Mouse (Mus musculus): ENCODE results near the gene Zmynd8.
A peak's percentile ranks its signal among the peaks of the same experiment; 100 is the strongest.

The Zmynd8 gene

DNA sequence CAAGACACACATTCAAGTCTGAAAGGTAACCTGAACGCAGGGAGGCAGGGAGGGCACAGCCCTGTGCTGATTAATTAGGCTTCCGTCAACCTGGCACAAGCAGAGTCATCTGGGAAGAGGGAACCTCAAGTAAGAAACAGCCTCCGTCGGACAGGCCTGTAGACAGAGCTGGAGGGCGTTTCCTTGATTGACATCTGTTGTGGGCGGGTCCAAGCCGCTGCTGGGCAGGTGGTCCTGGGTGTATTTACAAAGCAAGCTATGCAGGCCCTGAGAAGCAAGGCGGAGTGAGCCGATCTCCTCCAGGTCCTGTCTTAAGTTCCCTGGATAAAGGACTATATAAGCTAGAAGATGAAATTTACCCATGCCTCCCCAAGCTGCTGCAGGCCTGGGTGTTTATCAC is 65.3 kb downstream of the Zmynd8 start:
- DNase-seq (ENCODE audit: low read depth, low spot score): no peak

- no peak for DNase-seq (ENCODE audit: low read depth, low spot score)
Measured at GRCm38 (mm10) chr2:165832720-165833119, 66.1 kb downstream of the Zmynd8 start.

- DNase-seq (ENCODE audit: low read depth, low spot score): no peak
Measured at GRCm38 (mm10) chr2:165832295-165832694, 66.5 kb downstream of the Zmynd8 start.

- no peak for DNase-seq (ENCODE audit: low read depth, low spot score)
Measured at GRCm38 (mm10) chr2:165831637-165832289, 67.1 kb downstream of the Zmynd8 start.

- no peak for DNase-seq (ENCODE audit: low read depth, low spot score)
Measured at GRCm38 (mm10) chr2:165828770-165829169, 70.0 kb downstream of the Zmynd8 start.

DNA sequence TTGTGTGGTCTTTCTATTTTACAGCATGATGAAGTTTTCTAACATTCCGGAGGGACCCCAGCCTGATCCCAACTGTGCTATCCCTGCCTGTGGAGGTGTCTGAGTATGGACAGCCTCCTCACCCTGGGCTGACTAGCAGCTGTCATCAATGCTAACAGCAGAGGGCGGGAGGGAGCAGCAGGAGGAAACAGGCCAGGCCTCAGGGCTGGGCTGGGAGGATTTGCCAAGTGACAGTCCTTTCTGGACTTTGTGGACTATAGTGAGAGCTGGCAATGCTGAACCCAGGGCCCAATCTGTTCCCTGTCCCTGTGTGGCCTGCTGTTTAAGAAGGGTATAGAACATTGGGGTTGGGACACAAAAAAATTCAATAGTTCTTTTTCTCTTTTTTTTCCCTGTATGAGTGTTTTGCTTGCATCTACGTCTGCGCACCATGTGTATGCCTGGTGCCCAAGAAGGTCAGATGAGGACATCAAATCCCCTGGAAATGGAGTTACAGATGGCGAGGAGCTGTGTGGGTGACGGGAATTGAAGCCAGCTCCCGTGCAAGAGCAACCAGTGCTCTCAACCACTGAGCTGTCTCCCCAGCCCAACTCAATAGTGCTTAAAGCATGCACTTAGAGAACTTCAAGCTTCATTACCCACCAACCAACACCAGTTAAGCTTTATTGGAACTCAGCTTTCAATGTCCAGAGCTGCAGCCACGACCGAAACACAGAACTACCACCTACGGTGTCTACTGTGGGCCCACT is 72.7 kb downstream of the Zmynd8 start:
- peak; percentile 52 for DNase-seq (ENCODE audit: low read depth, low spot score)

DNA sequence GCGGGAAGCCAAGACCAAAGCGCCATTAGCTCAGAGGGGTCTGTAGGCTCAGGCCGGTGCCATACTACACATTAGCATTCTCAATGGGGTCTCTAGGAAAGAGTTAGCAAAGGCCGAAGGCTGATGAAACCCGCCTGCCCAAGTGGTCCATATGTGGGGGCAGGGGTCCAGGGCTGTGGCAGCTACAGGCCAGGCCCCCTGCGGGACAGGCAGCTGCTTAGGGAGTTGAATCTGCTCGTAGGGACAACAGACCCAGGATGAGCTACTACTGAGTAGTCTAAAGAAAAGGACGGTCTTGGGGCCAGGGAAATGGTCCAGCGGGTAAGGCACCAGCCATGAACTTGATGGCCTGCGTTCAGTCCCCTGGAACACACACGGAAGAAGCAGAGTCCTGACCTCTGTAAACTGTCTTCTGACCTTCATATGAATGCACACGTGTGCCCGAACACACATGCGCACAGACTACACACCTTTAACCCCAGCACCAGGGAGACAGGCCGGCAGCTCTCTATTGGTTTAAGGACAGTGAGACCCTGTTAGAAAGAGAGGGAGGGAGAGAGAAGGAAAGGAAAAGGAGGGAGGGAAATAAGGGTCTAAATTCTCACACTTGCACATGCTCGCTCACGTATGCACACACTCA is 73.4 kb downstream of the Zmynd8 start:
- no peak for DNase-seq (ENCODE audit: low read depth, low spot score)

- DNase-seq (ENCODE audit: low read depth, low spot score): no peak
Measured at GRCm38 (mm10) chr2:165824826-165825225, 74.0 kb downstream of the Zmynd8 start.

DNA sequence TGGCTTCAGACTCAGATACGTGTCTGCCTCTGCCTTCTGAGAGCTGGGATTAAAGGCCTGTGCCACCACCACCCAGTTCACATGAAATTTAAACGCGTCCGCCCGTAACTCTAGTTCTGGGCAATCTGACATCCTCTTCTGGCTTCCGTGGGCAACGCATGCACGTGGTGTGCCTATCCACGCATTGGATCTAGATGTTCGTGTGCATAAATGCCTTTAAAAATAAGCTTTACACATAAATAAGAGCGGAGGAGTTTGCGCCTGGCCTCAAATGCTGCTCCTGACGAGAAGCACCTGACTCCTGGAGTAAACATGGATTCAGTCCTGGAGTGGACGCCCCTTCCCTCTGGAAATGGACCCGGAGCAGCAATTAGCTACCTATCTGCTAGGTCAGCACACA is 76.3 kb downstream of the Zmynd8 start:
- DNase-seq (ENCODE audit: low read depth, low spot score): no peak

GRCm38 (mm10) chr2:165821671-165822070 is 77.1 kb downstream of the Zmynd8 start:
- no peak for DNase-seq (ENCODE audit: low read depth, low spot score)

DNA sequence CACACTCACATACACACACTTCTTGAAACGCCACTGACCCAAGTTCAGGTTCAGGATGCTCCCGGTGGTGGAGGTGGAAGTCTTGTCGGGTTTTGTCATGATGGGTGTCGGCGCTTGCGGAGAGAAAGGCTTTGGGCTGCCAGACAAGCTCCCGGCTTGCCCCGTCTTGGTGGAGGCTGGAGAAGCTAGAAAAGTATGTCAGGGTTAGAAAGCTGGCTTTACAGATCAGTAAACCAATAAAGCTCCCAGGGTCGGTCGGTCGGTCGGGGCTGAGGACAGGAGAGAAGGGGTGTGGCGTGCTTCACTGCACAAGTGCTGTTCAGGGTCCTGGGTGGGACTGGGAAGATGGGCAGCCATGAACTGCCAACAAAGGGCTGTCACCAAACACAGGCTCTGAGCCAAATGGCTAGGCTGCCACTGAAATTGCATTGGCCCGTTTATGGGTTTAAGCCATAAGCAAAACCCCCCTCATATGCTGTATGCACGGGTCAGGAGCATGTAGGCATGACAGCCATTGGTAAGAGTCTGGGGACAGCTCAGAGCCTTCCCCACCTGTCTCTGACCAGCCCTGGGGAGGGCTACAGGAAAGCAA is 78.2 kb downstream of the Zmynd8 start:
- no peak for DNase-seq (ENCODE audit: low read depth, low spot score)

DNA sequence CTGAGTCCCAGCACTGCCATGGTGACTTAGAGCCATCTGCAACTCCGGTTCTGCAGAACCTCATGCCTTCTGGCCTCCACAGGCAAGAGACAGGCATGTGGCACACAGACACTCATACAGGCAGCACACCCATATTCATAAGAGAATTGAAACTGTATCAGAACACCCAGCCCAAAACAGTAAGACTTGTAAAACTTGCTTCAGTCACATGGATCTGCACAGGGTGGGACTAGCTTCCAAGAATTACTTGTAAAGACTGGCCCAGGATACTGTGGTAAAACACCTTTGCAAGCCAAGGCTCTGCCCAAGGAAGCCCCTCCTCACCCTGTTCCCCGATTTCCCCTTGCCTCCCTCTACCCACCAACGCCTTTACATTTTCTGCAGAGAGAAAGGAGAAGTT is 78.7 kb downstream of the Zmynd8 start:
- DNase-seq (ENCODE audit: low read depth, low spot score): no peak

DNA sequence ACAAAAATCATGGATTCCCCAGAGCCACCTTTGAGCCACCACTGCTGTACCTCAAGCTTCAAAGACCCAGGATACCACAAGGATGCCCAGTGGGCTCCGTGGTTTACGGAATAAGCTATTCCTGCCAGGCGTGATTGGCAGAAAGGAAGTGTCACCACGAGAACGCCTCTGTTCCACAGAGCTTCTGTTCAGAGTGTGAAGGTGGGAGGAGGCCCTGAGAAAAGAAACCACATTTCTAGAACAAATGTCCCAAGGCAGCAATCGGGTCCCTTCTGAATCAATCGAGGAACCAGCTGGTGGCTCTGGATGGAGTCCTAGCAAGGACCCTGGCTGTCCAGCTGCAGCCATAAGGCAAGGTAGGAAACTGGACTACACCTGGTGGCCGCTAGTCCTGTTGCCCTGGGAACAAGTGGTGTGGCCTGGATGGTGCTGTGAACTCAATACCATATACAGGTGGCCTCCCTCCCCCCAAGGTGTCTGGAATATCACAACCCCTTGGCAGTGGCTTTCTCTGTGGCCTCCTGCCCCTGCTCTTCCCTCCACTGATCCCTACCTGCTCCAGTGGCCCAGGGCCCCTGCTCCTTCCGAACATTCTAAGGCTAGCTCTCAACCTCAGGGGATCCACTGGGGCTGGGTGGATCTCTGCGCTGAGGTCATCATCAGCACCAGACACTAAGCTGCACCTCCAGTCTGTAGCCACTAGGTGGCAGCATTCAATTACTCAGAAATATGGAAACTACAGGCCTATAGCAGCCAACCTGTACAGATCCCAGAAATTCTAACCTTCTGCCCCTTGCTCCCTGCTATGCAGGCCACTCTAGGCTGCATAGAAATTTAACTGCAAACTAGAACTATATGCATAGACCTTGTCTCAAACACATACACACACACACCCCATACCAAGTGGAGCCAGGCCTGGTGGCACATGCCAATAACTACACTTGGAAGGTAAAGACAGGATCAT is 79.5 kb downstream of the Zmynd8 start:
- DNase-seq (ENCODE audit: low read depth, low spot score): peak; percentile 80

- DNase-seq (ENCODE audit: low read depth, low spot score): no peak
Measured at GRCm38 (mm10) chr2:165818570-165818969, 80.2 kb downstream of the Zmynd8 start.

DNA sequence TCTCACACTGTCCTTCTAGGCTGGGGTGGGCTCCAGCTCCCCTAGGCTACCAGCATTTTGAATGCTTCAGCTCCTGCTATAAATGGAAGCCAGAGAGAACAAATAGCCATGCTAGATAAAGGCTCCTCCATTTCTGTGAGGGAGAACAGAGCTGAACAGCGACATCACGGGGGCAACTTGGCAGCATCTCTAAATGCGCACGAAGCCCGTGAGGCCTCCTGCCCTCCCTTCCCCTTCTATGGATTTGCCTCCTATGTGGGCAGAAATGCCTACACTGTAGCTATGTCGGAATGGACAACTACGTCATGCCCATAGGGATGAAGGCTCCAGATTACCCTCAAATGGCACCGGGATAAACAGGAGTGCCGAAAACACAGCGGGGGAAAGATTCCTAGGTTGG is 81.4 kb downstream of the Zmynd8 start:
- DNase-seq (ENCODE audit: low read depth, low spot score): no peak

DNA sequence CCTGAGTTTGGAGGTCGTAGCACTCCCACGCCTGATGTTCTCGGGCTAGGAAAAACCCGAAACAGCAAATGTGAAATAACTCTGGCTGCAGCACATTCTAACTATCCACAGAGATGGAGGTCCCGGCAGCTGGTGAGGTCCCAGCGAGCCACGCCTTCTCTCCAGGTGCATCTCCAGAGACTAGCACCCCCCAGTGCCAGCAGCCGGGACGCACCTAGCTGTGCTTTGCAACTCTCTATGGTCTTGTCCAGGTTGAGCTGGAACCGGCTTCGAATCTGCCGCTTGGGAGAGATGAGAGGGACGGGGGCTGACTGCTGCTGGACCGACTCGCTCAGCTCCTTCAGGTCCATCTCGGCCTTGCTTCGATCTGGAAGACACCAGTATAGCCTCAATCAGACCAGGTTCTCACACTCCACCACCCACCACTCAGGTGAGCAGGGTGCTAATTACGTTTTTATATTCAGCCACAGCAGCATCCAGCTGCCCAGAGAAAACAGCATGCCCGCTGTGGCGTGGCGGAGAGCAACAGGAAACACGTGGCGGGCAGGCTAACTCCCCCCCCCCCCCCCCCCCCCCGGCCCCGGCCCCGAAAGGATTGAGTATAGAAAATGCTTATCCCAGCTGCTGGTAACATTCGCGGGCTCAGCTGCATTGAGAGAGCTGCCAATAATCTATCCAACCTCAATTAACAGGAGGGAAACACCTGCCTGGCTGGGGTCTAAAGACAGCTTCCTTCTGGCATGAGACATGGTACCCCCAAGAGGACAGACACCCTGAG is 83.5 kb downstream of the Zmynd8 start:
- DNase-seq (ENCODE audit: low read depth, low spot score): no peak

DNA sequence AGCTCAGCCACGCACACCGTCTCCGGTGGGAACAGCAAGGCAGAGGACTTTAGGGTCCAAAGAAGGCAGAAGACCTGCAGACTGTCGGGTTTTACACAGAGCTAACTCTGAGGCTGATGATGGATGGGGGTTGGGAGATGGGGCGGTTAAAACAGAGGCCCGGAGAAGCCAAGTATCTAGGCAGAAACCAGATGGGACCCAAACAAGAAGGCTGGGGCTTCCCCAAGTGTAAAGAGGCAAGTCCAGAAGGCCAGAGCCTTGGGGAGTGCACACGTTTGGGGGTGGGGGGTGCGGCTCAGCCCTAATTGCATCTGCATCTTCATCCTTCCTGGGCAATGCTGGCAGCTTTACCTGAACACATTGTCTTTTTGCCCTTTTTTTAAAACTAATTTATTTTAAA is 85.9 kb downstream of the Zmynd8 start:
- DNase-seq (ENCODE audit: low read depth, low spot score): no peak

GRCm38 (mm10) chr2:165811536-165811935 is 87.3 kb downstream of the Zmynd8 start:
- DNase-seq (ENCODE audit: low read depth, low spot score): peak; percentile 45

- DNase-seq (ENCODE audit: low read depth, low spot score): no peak
Measured at GRCm38 (mm10) chr2:165809901-165810477, 88.8 kb downstream of the Zmynd8 start.

GRCm38 (mm10) chr2:165809091-165809490 is 89.7 kb downstream of the Zmynd8 start:
- DNase-seq (ENCODE audit: low read depth, low spot score): no peak

Measured in mesoderm, embryonic 11.5 days (tissue).